Mouse (Mus musculus) CH12.LX (cell line): Measurements from ENCODE around the gene Gdf15.

ENCODE experiments used
- CTCF ChIP-seq, 2 experiments: IDR thresholded peaks in 1 of 2; conservative IDR thresholded peaks in 1 of 2; 2 replicates each; pipeline ENCODE4 v1.5.1; 2011 to 2012; ENCODE audit warnings: low read depth in 2 of 2, low read length in 2 of 2, improper control_type of control experiment in 1 of 2, inconsistent platforms in 1 of 2, mild to moderate bottlenecking in 1 of 2, moderate library complexity in 1 of 2
- HCFC1 ChIP-seq: IDR thresholded peaks from 2 replicates; pipeline ENCODE4 v1.6.1; 2012; ENCODE audit warnings: low read depth, mild to moderate bottlenecking, inconsistent platforms, low read length, improper control_type of control experiment
- JUND ChIP-seq: conservative IDR thresholded peaks from 2 replicates; pipeline ENCODE4 v1.6.1; 2011; ENCODE audit warnings: low read depth, low read length, improper control_type of control experiment
- POLR2A ChIP-seq: IDR thresholded peaks from 2 replicates; pipeline ENCODE4 v1.6.1; 2011; ENCODE audit warnings: low read depth, mild to moderate bottlenecking, improper control_type of control experiment, low read length
- RAD21 ChIP-seq: IDR thresholded peaks from 2 replicates; pipeline ENCODE4 v1.6.1; 2011; ENCODE audit warnings: low read depth, mild to moderate bottlenecking, low read length, improper control_type of control experiment, moderate library complexity
- RCOR1 ChIP-seq: conservative IDR thresholded peaks from 2 replicates; pipeline ENCODE4 v1.6.1; 2012; ENCODE audit warnings: low read depth, mild to moderate bottlenecking, inconsistent platforms, low read length, improper control_type of control experiment
- TCF12 ChIP-seq: IDR thresholded peaks from 2 replicates; pipeline ENCODE4 v1.6.1; 2014; ENCODE audit warnings: low read depth, mild to moderate bottlenecking, inconsistent platforms, low read length, improper control_type of control experiment

GRCm38 (mm10) chr8:70593173-70593572, 39.1 kb downstream of the Gdf15 start:
- TF ChIP-seq CTCF (conservative IDR thresholded peaks at IDR 0.05 in 1 of 2, IDR thresholded peaks at IDR 0.05 in 1 of 2; ENCODE audit: low read depth in 2 of 2, low read length in 2 of 2) (no peak), RCOR1 (no peak), POLR2A (no peak), JUND (no peak), RAD21 (no peak), HCFC1 (no peak), TCF12 (no peak)
